Mouse (Mus musculus) lung, postnatal 0 days (tissue): ENCODE results near the gene Egfem1.

Experiments
- CTCF ChIP-seq: IDR thresholded peaks from 2 replicates; pipeline ENCODE4 v1.5.1; 2016; ENCODE audit warnings: antibody characterized with exemption, mild to moderate bottlenecking
- EP300 ChIP-seq: IDR thresholded peaks from 2 replicates; pipeline ENCODE4 v1.6.1; 2016; ENCODE audit warnings: antibody characterized with exemption, mild to moderate bottlenecking, control low read depth

DNA sequence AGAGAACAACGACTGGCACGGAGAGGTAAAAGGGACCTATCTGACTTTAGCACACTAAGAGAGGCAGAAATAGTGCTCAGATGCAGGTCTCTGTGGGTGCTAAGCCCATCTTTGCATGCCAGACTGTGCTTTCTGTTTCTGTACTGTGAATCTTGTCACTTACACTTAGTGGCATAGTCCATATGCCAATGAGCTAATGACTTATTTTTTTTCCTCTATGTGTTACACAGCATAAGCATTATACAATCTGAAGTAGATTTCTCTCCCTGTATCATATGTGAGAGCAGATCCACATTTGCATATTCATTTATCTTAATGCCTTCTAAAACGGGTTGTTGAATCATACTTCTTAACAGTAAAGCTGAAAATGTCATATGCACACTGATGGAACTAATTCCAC is 317.2 kb downstream of the Egfem1 start:
- TF ChIP-seq EP300, result no peak
- TF ChIP-seq CTCF, result no peak
